Mouse (Mus musculus) lung, postnatal 36 days (tissue): ENCODE measurements around the gene Padi4.

Source experiments
- DNase-seq: peaks from one replicate; pipeline ENCODE4 v3.0.0; 2022; ENCODE audit warnings: mixed read lengths

Gene Padi4

GRCm38 (mm10) chr4:140731654-140732053 lies 42.4 kb downstream of the Padi4 start:
- DNase-seq: no peak

GRCm38 (mm10) chr4:140726907-140727306 lies 47.1 kb downstream of the Padi4 start:
- no peak for DNase-seq

GRCm38 (mm10) chr4:140724739-140725138 lies 49.3 kb downstream of the Padi4 start:
- DNase-seq: no peak

GRCm38 (mm10) chr4:140723801-140724200 lies 50.2 kb downstream of the Padi4 start:
- peak; percentile 27 for DNase-seq

- DNase-seq: no peak
These were observed 50.8 kb downstream of the Padi4 start for GRCm38 (mm10) chr4:140723192-140723591.

GRCm38 (mm10) chr4:140722710-140723109 lies 51.3 kb downstream of the Padi4 start:
- DNase-seq: no peak

GRCm38 (mm10) chr4:140721968-140722490 lies 52.0 kb downstream of the Padi4 start:
- no peak for DNase-seq

GRCm38 (mm10) chr4:140720091-140720490 lies 53.9 kb downstream of the Padi4 start:
- no peak for DNase-seq

GRCm38 (mm10) chr4:140718436-140718835 lies 55.6 kb downstream of the Padi4 start:
- DNase-seq: no peak

- DNase-seq: no peak
These were observed 57.0 kb downstream of the Padi4 start for GRCm38 (mm10) chr4:140716994-140717393.

GRCm38 (mm10) chr4:140714586-140714985 lies 59.5 kb downstream of the Padi4 start:
- DNase-seq: no peak

GRCm38 (mm10) chr4:140713480-140714365 lies 60.3 kb downstream of the Padi4 start:
- peak; percentile 96 for DNase-seq

GRCm38 (mm10) chr4:140711360-140711759 lies 62.7 kb downstream of the Padi4 start:
- DNase-seq: no peak

GRCm38 (mm10) chr4:140710781-140711180 lies 63.3 kb downstream of the Padi4 start:
- DNase-seq: no peak

GRCm38 (mm10) chr4:140709617-140710016 lies 64.4 kb downstream of the Padi4 start:
- no peak for DNase-seq

GRCm38 (mm10) chr4:140709111-140709510 lies 64.9 kb downstream of the Padi4 start:
- no peak for DNase-seq

GRCm38 (mm10) chr4:140708297-140708927 lies 65.6 kb downstream of the Padi4 start:
- DNase-seq: peak; percentile 74

- DNase-seq: no peak
These were observed 66.4 kb downstream of the Padi4 start for GRCm38 (mm10) chr4:140707615-140708014.

GRCm38 (mm10) chr4:140704166-140704565 lies 69.9 kb downstream of the Padi4 start:
- DNase-seq: no peak

- DNase-seq: no peak
These were observed 70.4 kb downstream of the Padi4 start for GRCm38 (mm10) chr4:140703636-140704035.

- DNase-seq: peak; percentile 77
These were observed 71.3 kb downstream of the Padi4 start for GRCm38 (mm10) chr4:140702611-140703327.

GRCm38 (mm10) chr4:140701716-140702561 lies 72.1 kb downstream of the Padi4 start:
- peak; percentile 41 for DNase-seq
